Mouse (Mus musculus): ENCODE results near the gene Tab3. TPM values are rescaled to one million over a fixed set of nuclear protein-coding genes. Genes with fewer than 3 reads are reported as not detected.
A peak's percentile ranks its signal among the peaks of the same experiment; 100 is the strongest.

Gene Tab3
- not detected in 2 replicates for polyA plus RNA-seq (2012; ENCODE audit: insufficient read depth, insufficient read length, low replicate concordance, missing spikeins)

GRCm38 (mm10) chrX:85573532-85574181 is at the start of gene Tab3:
Tab3 (plus strand) TSS chrX:85574022.
- 14% methylated on average over 61 of the region's 64 CpGs for WGBS

GRCm38 (mm10) chrX:85525545-85525944 is 48.3 kb upstream of the Tab3 start:
- Histone ChIP-seq H3K4me1 (ENCODE audit: control insufficient read depth, insufficient read depth, low read length) (no peaks in the 10 kb centered on the region), H3K4me3 (ENCODE audit: insufficient read depth, low read depth, low read length) (no peak overlapping the region), H3K27ac (ENCODE audit: insufficient read depth, low read depth, low read length) (no peak overlapping the region)
- WGBS: 68% methylated on average over 1 of the region's 1 CpGs
- TF ChIP-seq POLR2A (IDR thresholded peaks at IDR 0.05; ENCODE audit: insufficient read depth, low read depth, low read length) (no peak), CTCF (IDR thresholded peaks at IDR 0.05; ENCODE audit: insufficient read depth, low read depth, low read length) (no peak)

More at GRCm38 (mm10) chrX:85573532-85574181, at the start of gene Tab3:
- Histone ChIP-seq H3K4me3 (ENCODE audit: insufficient read depth, low read depth, low read length) (peak within 1 kb of the TSS; percentile 86), H3K27ac (ENCODE audit: insufficient read depth, low read depth, low read length) (peak within 1 kb of the TSS; percentile 37; the same call in 1 of the 2 replicates), H3K4me1 (ENCODE audit: control insufficient read depth, insufficient read depth, low read length) (peaks cover 2% of the 10 kb centered on the region; the same call in 1 of the 2 replicates)
- no peak for TF ChIP-seq CTCF (IDR thresholded peaks at IDR 0.05; ENCODE audit: insufficient read depth, low read depth, low read length)
- peak; percentile 45; the same call in 1 of the 2 replicates for TF ChIP-seq POLR2A (IDR thresholded peaks at IDR 0.05; ENCODE audit: insufficient read depth, low read depth, low read length)

GRCm38 (mm10) chrX:85526263-85527019 is 47.4 kb upstream of the Tab3 start:
- H3K4me3 ChIP-seq (ENCODE audit: insufficient read depth, low read depth, low read length): no peak overlapping the region
- no peak for TF ChIP-seq POLR2A (IDR thresholded peaks at IDR 0.05; ENCODE audit: insufficient read depth, low read depth, low read length)
- no peak for TF ChIP-seq CTCF (IDR thresholded peaks at IDR 0.05; ENCODE audit: insufficient read depth, low read depth, low read length)
- H3K4me1 ChIP-seq (ENCODE audit: control insufficient read depth, insufficient read depth, low read length): no peaks in the 10 kb centered on the region
- H3K27ac ChIP-seq (ENCODE audit: insufficient read depth, low read depth, low read length): no peak overlapping the region
- WGBS: 75% methylated on average over 5 of the region's 5 CpGs

DNA sequence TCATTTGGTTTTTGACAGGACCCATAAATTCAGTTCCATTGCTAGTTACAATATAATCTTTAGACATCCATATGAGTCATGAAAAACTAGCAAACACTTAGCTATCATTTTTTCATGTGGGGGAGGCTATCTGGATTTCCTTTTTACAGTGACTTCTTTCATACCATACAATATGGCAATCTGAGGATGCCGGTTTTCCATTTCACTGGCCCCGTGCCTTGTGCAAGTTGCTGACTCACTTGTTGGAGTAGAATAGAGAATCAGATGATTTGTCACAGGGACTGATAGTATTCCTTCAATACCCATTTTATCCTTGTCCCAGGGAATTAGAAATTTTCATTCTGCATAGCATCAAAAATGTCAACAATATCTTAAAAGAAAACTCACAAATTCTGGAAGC is 14.9 kb upstream of the Tab3 start:
- H3K4me3 ChIP-seq (ENCODE audit: insufficient read depth, low read depth, low read length): no peak overlapping the region
- H3K4me1 ChIP-seq (ENCODE audit: control insufficient read depth, insufficient read depth, low read length): no peaks in the 10 kb centered on the region
- 77% methylated on average over 2 of the region's 2 CpGs for WGBS
- TF ChIP-seq CTCF (IDR thresholded peaks at IDR 0.05; ENCODE audit: insufficient read depth, low read depth, low read length): no peak
- TF ChIP-seq POLR2A (IDR thresholded peaks at IDR 0.05; ENCODE audit: insufficient read depth, low read depth, low read length): no peak
- no peak overlapping the region for H3K27ac ChIP-seq (ENCODE audit: insufficient read depth, low read depth, low read length)

DNA sequence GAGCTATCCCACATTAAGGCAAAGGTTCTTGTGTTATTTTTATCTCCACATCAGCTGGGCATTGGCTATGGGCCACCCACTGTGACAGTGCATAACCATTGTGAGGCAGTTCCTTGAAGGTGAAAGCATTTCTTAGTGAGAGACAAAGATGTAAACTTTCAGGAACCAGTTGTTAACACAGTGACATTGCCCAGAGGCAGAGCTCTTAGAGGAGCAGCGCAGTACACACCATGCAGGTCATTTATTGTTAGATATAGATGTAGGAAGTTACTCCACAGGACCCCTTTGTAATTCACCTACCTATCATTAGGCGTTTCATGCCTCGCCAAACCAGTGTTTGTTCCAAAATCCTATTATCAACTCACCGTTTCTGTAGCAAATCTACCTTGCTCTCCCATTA is 7.6 kb upstream of the Tab3 start:
- TF ChIP-seq POLR2A (IDR thresholded peaks at IDR 0.05; ENCODE audit: insufficient read depth, low read depth, low read length): no peak
- no peak for TF ChIP-seq CTCF (IDR thresholded peaks at IDR 0.05; ENCODE audit: insufficient read depth, low read depth, low read length)
- 70% methylated on average over 4 of the region's 4 CpGs for WGBS
- Histone ChIP-seq H3K4me1 (ENCODE audit: control insufficient read depth, insufficient read depth, low read length) (no peaks in the 10 kb centered on the region), H3K4me3 (ENCODE audit: insufficient read depth, low read depth, low read length) (no peak overlapping the region), H3K27ac (ENCODE audit: insufficient read depth, low read depth, low read length) (no peak overlapping the region)

GRCm38 (mm10) chrX:85574182-85574541 is 340 bp downstream of the Tab3 start:
- no peak overlapping the region for H3K27ac ChIP-seq (ENCODE audit: insufficient read depth, low read depth, low read length)
- H3K4me3 ChIP-seq (ENCODE audit: insufficient read depth, low read depth, low read length): peak overlapping the region; percentile 86
- H3K4me1 ChIP-seq (ENCODE audit: control insufficient read depth, insufficient read depth, low read length): peaks cover 2% of the 10 kb centered on the region; the same call in 1 of the 2 replicates
- WGBS: 23% methylated on average over 34 of the region's 34 CpGs
- no peak for TF ChIP-seq POLR2A (IDR thresholded peaks at IDR 0.05; ENCODE audit: insufficient read depth, low read depth, low read length)
- TF ChIP-seq CTCF (IDR thresholded peaks at IDR 0.05; ENCODE audit: insufficient read depth, low read depth, low read length): no peak

GRCm38 (mm10) chrX:85576310-85576709 is 2.5 kb downstream of the Tab3 start:
- peaks cover 2% of the 10 kb centered on the region; the same call in 1 of the 2 replicates for H3K4me1 ChIP-seq (ENCODE audit: control insufficient read depth, insufficient read depth, low read length)
- no peak overlapping the region for H3K4me3 ChIP-seq (ENCODE audit: insufficient read depth, low read depth, low read length)
- TF ChIP-seq CTCF (IDR thresholded peaks at IDR 0.05; ENCODE audit: insufficient read depth, low read depth, low read length): no peak
- no peak for TF ChIP-seq POLR2A (IDR thresholded peaks at IDR 0.05; ENCODE audit: insufficient read depth, low read depth, low read length)
- H3K27ac ChIP-seq (ENCODE audit: insufficient read depth, low read depth, low read length): no peak overlapping the region
- 82% methylated on average over 6 of the region's 6 CpGs for WGBS

DNA sequence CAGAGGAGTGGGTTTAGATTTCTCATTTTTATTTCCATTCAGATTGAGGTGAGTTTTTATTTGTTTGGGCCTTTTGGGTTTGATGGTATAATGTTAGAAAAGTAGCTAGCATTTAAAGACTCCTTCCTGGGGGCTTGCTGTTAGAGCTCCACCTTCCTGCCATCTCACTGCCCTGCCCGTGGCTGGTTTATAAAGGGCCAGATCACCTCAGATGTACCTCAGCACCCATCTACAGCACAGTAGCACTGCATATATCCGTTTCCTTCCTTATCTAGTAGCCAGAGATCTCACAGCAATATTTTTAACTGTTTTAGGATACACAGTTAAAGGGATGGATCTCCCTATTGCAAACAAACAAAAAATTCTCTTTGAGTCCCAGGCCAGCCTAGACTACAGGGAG is 6.9 kb downstream of the Tab3 start:
- Histone ChIP-seq H3K27ac (ENCODE audit: insufficient read depth, low read depth, low read length) (no peak overlapping the region), H3K4me1 (ENCODE audit: control insufficient read depth, insufficient read depth, low read length) (peaks cover 2% of the 10 kb centered on the region; the same call in 1 of the 2 replicates), H3K4me3 (ENCODE audit: insufficient read depth, low read depth, low read length) (no peak overlapping the region)
- 65% methylated on average over 2 of the region's 2 CpGs for WGBS
- no peak for TF ChIP-seq CTCF (IDR thresholded peaks at IDR 0.05; ENCODE audit: insufficient read depth, low read depth, low read length)
- no peak for TF ChIP-seq POLR2A (IDR thresholded peaks at IDR 0.05; ENCODE audit: insufficient read depth, low read depth, low read length)

GRCm38 (mm10) chrX:85582517-85582916 is 8.7 kb downstream of the Tab3 start:
- TF ChIP-seq CTCF (IDR thresholded peaks at IDR 0.05; ENCODE audit: insufficient read depth, low read depth, low read length): no peak
- no peak for TF ChIP-seq POLR2A (IDR thresholded peaks at IDR 0.05; ENCODE audit: insufficient read depth, low read depth, low read length)
- H3K4me1 ChIP-seq (ENCODE audit: control insufficient read depth, insufficient read depth, low read length): no peaks in the 10 kb centered on the region
- WGBS: 95% methylated on average over 1 of the region's 1 CpGs

More at GRCm38 (mm10) chrX:85582517-85582916, 8.7 kb downstream of the Tab3 start:
- H3K4me3 ChIP-seq (ENCODE audit: insufficient read depth, low read depth, low read length): no peak overlapping the region
- H3K27ac ChIP-seq (ENCODE audit: insufficient read depth, low read depth, low read length): no peak overlapping the region

Data from olfactory bulb, adult 2 months (tissue).